Mouse (Mus musculus) left cerebral cortex, postnatal 14 days (tissue): ENCODE measurements around the gene Slc16a10. TPM values are rescaled to one million over a fixed set of nuclear protein-coding genes. Genes with fewer than 3 reads are reported as not detected.
A peak's percentile ranks its signal among the peaks of the same experiment; 100 is the strongest.

Experiments used
- DNase-seq, 2 experiments: peaks; one replicate each; pipeline ENCODE4 v3.0.0; 2021 to 2022; ENCODE audit warnings: low spot score in 2 of 2, mixed read lengths in 1 of 2
- intact Hi-C: fragments of 180-260 bp; cut with DNase I; formaldehyde crosslinking; loops from one replicate; pipeline ENCODE4 v1.15.1; 2025
- long read RNA-seq, 2 experiments: library from polyadenylated mRNA; stranded (forward); transcript quantifications; one replicate each; pipeline ENCODE4 v2.0.0; 2021
- total RNA-seq, 2 experiments: library from RNA; stranded (reverse); gene quantifications; 2 replicates each; pipeline ENCODE4 v1.2.3; 2021

Gene Slc16a10
- total RNA-seq, result 1 to 10 TPM; 2.7 to 3.9 TPM
- long read RNA-seq, experiment 1, partial matches to known transcripts, result 0 of 5 reads
- long read RNA-seq, experiment 1, other reads (novel, unspliced or antisense), result 3 of 5 reads
- long read RNA-seq, experiment 2, full-length matches to known transcripts, result 1 of 2 reads
- long read RNA-seq, experiment 2, partial matches to known transcripts, result 0 of 2 reads
- long read RNA-seq, experiment 2, other reads (novel, unspliced or antisense), result 1 of 2 reads

GRCm38 (mm10) chr10:40141864-40142523, at the start of gene Slc16a10:
Gene Slc16a10 (minus strand): TSS chr10:40142258.
- intact Hi-C loops, result no loop called here
- peak; percentile 90 to 91 for DNase-seq

GRCm38 (mm10) chr10:40191338-40191979, 49.4 kb upstream of the Slc16a10 start:
- DNase-seq, result no peak
- intact Hi-C loops, result no loop called here

- DNase-seq, result no peak
- intact Hi-C loops, result no loop called here
These were observed 48.8 kb upstream of the Slc16a10 start for GRCm38 (mm10) chr10:40190871-40191270.

- no peak for DNase-seq
- intact Hi-C loops, result no loop called here
These were observed 47.6 kb upstream of the Slc16a10 start for GRCm38 (mm10) chr10:40189689-40190088.

- intact Hi-C loops, result no loop called here
- DNase-seq, result no peak
These were observed 46.8 kb upstream of the Slc16a10 start for GRCm38 (mm10) chr10:40188831-40189230.

GRCm38 (mm10) chr10:40185956-40186355, 43.9 kb upstream of the Slc16a10 start:
- no peak for DNase-seq

GRCm38 (mm10) chr10:40180011-40180410, 38.0 kb upstream of the Slc16a10 start:
- DNase-seq, result no peak
- intact Hi-C loops, result no loop called here

More at GRCm38 (mm10) chr10:40185956-40186355, 43.9 kb upstream of the Slc16a10 start:
- intact Hi-C loops, result no loop called here

GRCm38 (mm10) chr10:40179142-40179541, 37.1 kb upstream of the Slc16a10 start:
- DNase-seq, result no peak
- intact Hi-C loops, result no loop called here

GRCm38 (mm10) chr10:40177323-40177962, 35.4 kb upstream of the Slc16a10 start:
- intact Hi-C loops, result no loop called here
- DNase-seq, result peak; percentile 52 to 55

- DNase-seq, result no peak
- intact Hi-C loops, result no loop called here
These were observed 30.1 kb upstream of the Slc16a10 start for GRCm38 (mm10) chr10:40172136-40172535.

GRCm38 (mm10) chr10:40171211-40171610, 29.2 kb upstream of the Slc16a10 start:
- no peak for DNase-seq
- intact Hi-C loops, result no loop called here

GRCm38 (mm10) chr10:40170141-40170558, 28.1 kb upstream of the Slc16a10 start:
- DNase-seq, result no peak
- intact Hi-C loops, result no loop called here

- DNase-seq, result no peak
- intact Hi-C loops, result no loop called here
These were observed 27.5 kb upstream of the Slc16a10 start for GRCm38 (mm10) chr10:40169566-40169965.

GRCm38 (mm10) chr10:40169088-40169487, 27.0 kb upstream of the Slc16a10 start:
- no peak for DNase-seq
- intact Hi-C loops, result no loop called here

GRCm38 (mm10) chr10:40164421-40165386, 22.6 kb upstream of the Slc16a10 start:
- DNase-seq, result peak; percentile 62 to 73
- intact Hi-C loops, result no loop called here

- intact Hi-C loops, result no loop called here
These were observed 21.9 kb upstream of the Slc16a10 start for GRCm38 (mm10) chr10:40163914-40164313.

GRCm38 (mm10) chr10:40163338-40163737, 21.3 kb upstream of the Slc16a10 start:
- intact Hi-C loops, result no loop called here

More at GRCm38 (mm10) chr10:40163914-40164313, 21.9 kb upstream of the Slc16a10 start:
- DNase-seq, result no peak

GRCm38 (mm10) chr10:40161701-40162255, 19.7 kb upstream of the Slc16a10 start:
- intact Hi-C loops, result no loop called here
- no peak for DNase-seq

More at GRCm38 (mm10) chr10:40163338-40163737, 21.3 kb upstream of the Slc16a10 start:
- DNase-seq, result no peak

GRCm38 (mm10) chr10:40161236-40161635, 19.2 kb upstream of the Slc16a10 start:
- DNase-seq, result no peak
- intact Hi-C loops, result no loop called here
